Mouse (Mus musculus) testis, adult 10 weeks (tissue): ENCODE results near the gene 1700017B05Rik. TPM values are rescaled to one million over a fixed set of nuclear protein-coding genes. Genes with fewer than 3 reads are reported as not detected.

Experiments
- polyA plus RNA-seq: library from polyadenylated mRNA; stranded (reverse); fragments of 350-450 nt; fragmentation: Illumina TruSeq; extraction: RNeasy Lipid Tissue Mini Kit (QIAGEN cat#74804); gene quantifications from one replicate; pipeline ENCODE4 v1.2.3, GENCODE M21; 2014; ENCODE audit warnings: low read depth, low replicate concordance

Gene 1700017B05Rik
- 5.3 TPM for polyA plus RNA-seq

DNA sequence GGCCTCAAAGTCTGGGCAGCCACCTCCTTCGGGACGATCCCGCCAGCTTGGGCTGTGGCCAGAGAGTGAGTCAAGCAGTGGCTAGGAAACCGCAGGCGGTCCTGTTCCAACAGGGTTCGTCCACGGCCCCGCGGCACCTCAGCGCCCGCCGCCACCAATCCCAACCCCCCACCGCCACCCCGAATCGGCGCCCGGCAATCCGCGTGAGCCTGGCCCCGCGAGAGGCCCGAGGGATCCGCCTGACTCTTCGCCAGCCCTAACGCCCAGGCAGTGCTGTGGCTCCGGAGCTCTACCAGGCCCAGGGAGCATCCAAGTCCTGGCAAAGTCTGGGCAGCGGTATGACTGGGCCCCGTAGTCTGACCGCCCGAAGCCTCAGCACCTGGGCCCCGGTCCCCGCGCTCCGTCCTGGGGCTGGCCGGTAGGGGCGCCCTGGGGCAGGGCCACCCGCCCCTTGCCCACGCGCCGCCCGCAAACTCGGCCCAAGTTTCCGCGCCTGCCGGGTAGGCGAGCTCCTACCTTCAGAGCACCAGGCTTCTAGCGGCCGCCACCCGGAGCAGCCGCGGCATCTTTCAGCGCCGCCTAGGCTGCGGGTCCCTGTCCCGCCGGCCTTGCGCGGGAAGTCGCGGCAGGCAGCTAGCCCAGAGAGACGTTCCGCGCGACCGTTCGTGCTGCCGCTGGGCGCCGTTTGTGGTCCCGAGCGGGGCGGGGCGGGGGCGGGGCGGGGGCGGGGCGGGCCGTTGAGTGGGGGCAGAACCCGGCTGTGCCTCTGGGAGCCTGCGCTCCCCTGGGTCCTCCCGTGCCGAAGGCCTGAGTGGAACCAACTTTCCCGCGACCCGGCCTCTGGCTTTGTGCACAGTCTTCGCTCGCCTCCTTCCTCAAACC, at the start of gene 1700017B05Rik:
Gene 1700017B05Rik, minus strand, starts transcription at position 700 of the 882 bp plus-strand sequence.

DNA sequence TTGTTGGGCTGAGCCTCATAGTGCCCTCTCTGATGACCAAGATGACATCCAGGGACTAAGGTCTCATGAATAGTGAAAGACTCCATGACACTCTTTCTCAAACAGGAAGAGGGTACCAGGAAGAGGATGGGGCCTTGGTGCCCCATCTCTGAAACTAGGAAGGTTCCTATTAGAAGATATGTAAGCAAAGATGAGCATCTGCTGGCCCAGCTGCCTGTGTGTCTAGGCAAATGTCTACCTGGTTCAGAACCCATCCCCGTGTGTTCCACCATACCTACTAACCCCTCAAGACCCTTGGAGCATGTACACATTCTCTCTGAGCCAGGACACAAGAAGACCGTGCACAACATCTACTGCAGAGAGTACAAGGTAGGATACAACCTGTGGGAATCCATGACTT, 26.2 kb downstream of the 1700017B05Rik start, which contains the start of gene Trcg1:
Gene Trcg1, plus strand, starts transcription at position 301 of the 400 bp plus-strand sequence.

Other genes with a start within 250 kb of the 1700017B05Rik start
- gene Sin3a, start 190.6 kb downstream of the 1700017B05Rik start, polyA plus RNA-seq: 42.0 TPM
- 13.0 TPM for gene Man2c1, start 131.9 kb downstream of the 1700017B05Rik start, polyA plus RNA-seq
- not detected for gene Neil1, start 114.3 kb downstream of the 1700017B05Rik start, polyA plus RNA-seq
- 3.4 TPM for gene Commd4, start 104.3 kb downstream of the 1700017B05Rik start, polyA plus RNA-seq
- not detected for gene Trcg1, start 26.1 kb downstream of the 1700017B05Rik start, polyA plus RNA-seq
- gene Ppcdc, start 177.5 kb upstream of the 1700017B05Rik start, polyA plus RNA-seq: 5.7 TPM
- gene Scamp5, start 205.4 kb upstream of the 1700017B05Rik start, polyA plus RNA-seq: 1.2 TPM
- gene Rpp25, start 241.4 kb upstream of the 1700017B05Rik start, polyA plus RNA-seq: 0.14 TPM